Mouse (Mus musculus): ENCODE data around the gene Cd300lf. TPM values are rescaled to one million over a fixed set of nuclear protein-coding genes. Genes with fewer than 3 reads are reported as not detected.

Cd300lf gene
- polyA plus RNA-seq, 1 experiment from 2014 or later: not detected

- Histone ChIP-seq H3K27ac (replicated peaks; ENCODE audit: low read depth, low read length) (no peak overlapping the region), H3K9me3 (replicated peaks; ENCODE audit: control insufficient read depth, low read length) (no peaks in the 10 kb centered on the region), H3K4me2 (ENCODE audit: low read depth, low read length) (no peak overlapping the region), H3K4me3 (ENCODE audit: low read depth, low read length) (no peak overlapping the region), H3K36me3 (replicated peaks; ENCODE audit: control insufficient read depth, insufficient read depth, low read depth, low read length) (no peaks in the 10 kb centered on the region), H3K4me1 (ENCODE audit: control insufficient read depth, insufficient read depth, low read length) (no peaks in the 10 kb centered on the region; the same call in 1 of the 2 replicates), H3K27me3 (ENCODE audit: control insufficient read depth, insufficient read depth, low read length) (no peaks in the 10 kb centered on the region), H3K9ac (replicated peaks; ENCODE audit: low read length) (no peak overlapping the region)
- DNase-seq (ENCODE audit: low spot score): no peak
- WGBS: 84% methylated on average over 8 of the region's 8 CpGs
- ATAC-seq (replicated peaks; ENCODE audit: insufficient number of reproducible peaks, low FRiP score, low TSS enrichment, low read depth): no peak
These were observed 25.6 kb downstream of the Cd300lf start for GRCm38 (mm10) chr11:115108176-115108575.

DNA sequence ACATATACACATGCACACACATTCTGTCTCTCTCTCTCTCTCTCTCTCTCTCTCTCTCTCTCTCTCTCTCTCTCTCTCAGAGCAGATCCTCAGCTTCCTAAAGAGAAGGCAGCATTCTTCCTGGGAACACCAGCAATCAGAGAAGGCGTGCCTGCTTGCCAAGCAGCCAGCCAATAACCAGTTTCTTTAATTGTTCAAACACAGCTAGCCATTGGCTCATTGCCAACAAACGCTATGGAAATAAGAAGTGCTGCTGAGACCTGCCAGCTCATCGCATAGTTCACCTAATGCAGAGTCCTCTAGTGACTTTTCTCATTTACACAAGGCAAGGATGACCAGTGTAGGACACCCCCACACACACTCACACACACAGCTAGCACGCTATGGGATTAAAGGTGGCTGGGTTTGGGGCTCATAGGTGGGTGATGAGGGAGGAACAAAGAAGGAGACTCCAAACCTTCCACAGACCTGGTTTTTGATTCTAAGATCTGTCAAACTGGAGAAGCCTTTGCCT is 26.3 kb downstream of the Cd300lf start:
- H3K4me1 ChIP-seq (ENCODE audit: control insufficient read depth, insufficient read depth, low read length): no peaks in the 10 kb centered on the region; the same call in 1 of the 2 replicates
- no peaks in the 10 kb centered on the region for H3K27me3 ChIP-seq (ENCODE audit: control insufficient read depth, insufficient read depth, low read length)
- DNase-seq (ENCODE audit: low spot score): peak; percentile 24
- ATAC-seq (replicated peaks; ENCODE audit: insufficient number of reproducible peaks, low FRiP score, low TSS enrichment, low read depth): no peak
- no peaks in the 10 kb centered on the region for H3K9me3 ChIP-seq (replicated peaks; ENCODE audit: control insufficient read depth, low read length)
- H3K27ac ChIP-seq (replicated peaks; ENCODE audit: low read depth, low read length): no peak overlapping the region
- H3K9ac ChIP-seq (replicated peaks; ENCODE audit: low read length): no peak overlapping the region
- H3K4me2 ChIP-seq (ENCODE audit: low read depth, low read length): no peak overlapping the region
- H3K36me3 ChIP-seq (replicated peaks; ENCODE audit: control insufficient read depth, insufficient read depth, low read depth, low read length): no peaks in the 10 kb centered on the region
- 51% methylated on average over 4 of the region's 4 CpGs for WGBS
- H3K4me3 ChIP-seq (ENCODE audit: low read depth, low read length): no peak overlapping the region

DNA sequence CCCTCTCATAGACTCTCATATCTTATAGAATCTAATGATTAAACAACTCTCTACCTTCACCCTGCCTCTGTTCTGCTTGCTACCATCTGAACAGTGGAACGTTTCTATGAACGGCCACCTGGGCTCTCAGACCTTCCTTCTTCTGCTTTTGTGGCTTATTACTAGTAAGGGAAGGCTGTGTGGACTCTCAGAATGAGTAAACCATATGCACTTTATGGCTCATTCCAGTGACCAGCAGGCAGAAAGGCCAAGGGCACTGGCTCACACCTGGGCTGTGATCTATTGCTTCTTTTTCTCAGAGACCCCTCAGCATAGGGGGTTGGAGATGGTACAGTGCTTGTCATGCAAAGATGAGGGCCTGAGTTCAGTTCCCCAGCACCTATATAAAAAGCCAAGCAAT is 27.2 kb downstream of the Cd300lf start:
- no peaks in the 10 kb centered on the region for H3K9me3 ChIP-seq (replicated peaks; ENCODE audit: control insufficient read depth, low read length)

GRCm38 (mm10) chr11:115104769-115105563 is 28.8 kb downstream of the Cd300lf start:
- H3K9ac ChIP-seq (replicated peaks; ENCODE audit: low read length): no peak overlapping the region
- no peak for ATAC-seq (replicated peaks; ENCODE audit: insufficient number of reproducible peaks, low FRiP score, low TSS enrichment, low read depth)
- H3K27ac ChIP-seq (replicated peaks; ENCODE audit: low read depth, low read length): no peak overlapping the region
- DNase-seq (ENCODE audit: low spot score): no peak
- no peak overlapping the region for H3K4me3 ChIP-seq (ENCODE audit: low read depth, low read length)
- H3K4me2 ChIP-seq (ENCODE audit: low read depth, low read length): no peak overlapping the region
- WGBS: 44% methylated on average over 8 of the region's 8 CpGs
- H3K27me3 ChIP-seq (ENCODE audit: control insufficient read depth, insufficient read depth, low read length): no peaks in the 10 kb centered on the region
- H3K4me1 ChIP-seq (ENCODE audit: control insufficient read depth, insufficient read depth, low read length): no peaks in the 10 kb centered on the region; the same call in 1 of the 2 replicates
- no peaks in the 10 kb centered on the region for H3K36me3 ChIP-seq (replicated peaks; ENCODE audit: control insufficient read depth, insufficient read depth, low read depth, low read length)
- no peaks in the 10 kb centered on the region for H3K9me3 ChIP-seq (replicated peaks; ENCODE audit: control insufficient read depth, low read length)

More for the DNA sequence above, 27.2 kb downstream of the Cd300lf start:
- H3K27me3 ChIP-seq (ENCODE audit: control insufficient read depth, insufficient read depth, low read length): no peaks in the 10 kb centered on the region
- ATAC-seq (replicated peaks; ENCODE audit: insufficient number of reproducible peaks, low FRiP score, low TSS enrichment, low read depth) (no peak), DNase-seq (ENCODE audit: low spot score) (no peak)
- no peaks in the 10 kb centered on the region for H3K36me3 ChIP-seq (replicated peaks; ENCODE audit: control insufficient read depth, insufficient read depth, low read depth, low read length)
- no peak overlapping the region for H3K9ac ChIP-seq (replicated peaks; ENCODE audit: low read length)
- H3K27ac ChIP-seq (replicated peaks; ENCODE audit: low read depth, low read length): no peak overlapping the region
- no peak overlapping the region for H3K4me3 ChIP-seq (ENCODE audit: low read depth, low read length)
- H3K4me2 ChIP-seq (ENCODE audit: low read depth, low read length): no peak overlapping the region
- no peaks in the 10 kb centered on the region; the same call in 1 of the 2 replicates for H3K4me1 ChIP-seq (ENCODE audit: control insufficient read depth, insufficient read depth, low read length)
- 84% methylated on average over 2 of the region's 2 CpGs for WGBS

DNA sequence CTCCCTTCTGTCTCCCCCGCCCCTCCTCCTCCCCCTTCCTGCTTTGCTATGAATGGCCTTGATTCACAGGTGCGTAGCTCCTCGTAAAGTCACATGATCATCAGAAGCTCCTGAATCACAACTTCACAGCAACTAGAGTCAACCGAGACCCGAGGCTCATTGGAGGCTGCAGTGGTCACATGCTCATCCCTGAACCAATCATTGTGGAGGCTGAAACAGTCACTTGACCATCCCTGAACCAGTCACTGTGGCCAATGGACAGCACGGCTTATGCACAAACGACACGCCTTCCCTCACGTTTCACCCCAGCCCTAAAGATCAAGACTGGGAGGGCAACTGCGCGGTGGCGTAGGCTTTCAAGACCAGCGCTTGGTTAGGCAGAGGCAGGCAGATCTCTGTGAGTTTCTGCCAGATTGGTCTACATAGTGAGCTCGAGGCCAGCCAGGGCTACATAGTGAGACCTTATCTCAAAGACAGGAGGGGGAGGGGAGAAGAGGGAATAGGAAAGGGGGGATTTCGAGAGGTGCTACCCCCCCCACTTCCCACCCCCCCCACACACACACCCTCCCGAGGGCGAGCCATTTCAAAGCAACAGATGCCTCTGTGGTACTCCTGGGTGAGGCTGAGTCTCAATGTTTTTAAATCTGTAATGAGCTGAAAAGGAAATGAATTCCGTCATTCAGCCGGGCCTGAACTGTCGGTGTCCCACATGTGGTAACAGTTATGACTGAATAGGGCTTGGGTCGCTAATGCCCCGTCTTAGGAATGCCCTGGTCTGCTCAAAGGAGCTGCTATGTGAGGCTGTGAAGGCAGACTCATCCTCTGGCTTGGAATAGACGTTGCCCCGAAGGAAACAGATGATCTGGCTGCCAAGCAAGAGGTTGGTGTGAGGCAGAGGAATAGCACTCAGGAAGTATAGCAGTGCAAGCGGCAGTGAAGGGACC is 30.1 kb downstream of the Cd300lf start:
- WGBS: 58% methylated on average over 25 of the region's 25 CpGs
- Histone ChIP-seq H3K4me3 (ENCODE audit: low read depth, low read length) (no peak overlapping the region), H3K9me3 (replicated peaks; ENCODE audit: control insufficient read depth, low read length) (no peaks in the 10 kb centered on the region), H3K36me3 (replicated peaks; ENCODE audit: control insufficient read depth, insufficient read depth, low read depth, low read length) (no peaks in the 10 kb centered on the region), H3K4me2 (ENCODE audit: low read depth, low read length) (no peak overlapping the region), H3K9ac (replicated peaks; ENCODE audit: low read length) (no peak overlapping the region), H3K4me1 (ENCODE audit: control insufficient read depth, insufficient read depth, low read length) (peaks cover 2% of the 10 kb centered on the region; the same call in 1 of the 2 replicates), H3K27me3 (ENCODE audit: control insufficient read depth, insufficient read depth, low read length) (no peaks in the 10 kb centered on the region), H3K27ac (replicated peaks; ENCODE audit: low read depth, low read length) (peak overlapping the region; percentile 56; the same call in 1 of the 2 replicates)
- DNase-seq (ENCODE audit: low spot score) (peak; percentile 78), ATAC-seq (replicated peaks; ENCODE audit: insufficient number of reproducible peaks, low FRiP score, low TSS enrichment, low read depth) (peak; percentile 54)

- Histone ChIP-seq H3K4me1 (ENCODE audit: control insufficient read depth, insufficient read depth, low read length) (peaks cover 2% of the 10 kb centered on the region; the same call in 1 of the 2 replicates), H3K27ac (replicated peaks; ENCODE audit: low read depth, low read length) (no peak overlapping the region), H3K4me3 (ENCODE audit: low read depth, low read length) (no peak overlapping the region), H3K4me2 (ENCODE audit: low read depth, low read length) (no peak overlapping the region), H3K9me3 (replicated peaks; ENCODE audit: control insufficient read depth, low read length) (no peaks in the 10 kb centered on the region), H3K36me3 (replicated peaks; ENCODE audit: control insufficient read depth, insufficient read depth, low read depth, low read length) (no peaks in the 10 kb centered on the region), H3K9ac (replicated peaks; ENCODE audit: low read length) (no peak overlapping the region), H3K27me3 (ENCODE audit: control insufficient read depth, insufficient read depth, low read length) (no peaks in the 10 kb centered on the region)
- ATAC-seq (replicated peaks; ENCODE audit: insufficient number of reproducible peaks, low FRiP score, low TSS enrichment, low read depth) (no peak), DNase-seq (ENCODE audit: low spot score) (no peak)
- 90% methylated on average over 9 of the region's 9 CpGs for WGBS
These were observed 31.7 kb downstream of the Cd300lf start for GRCm38 (mm10) chr11:115102116-115102515.

DNA sequence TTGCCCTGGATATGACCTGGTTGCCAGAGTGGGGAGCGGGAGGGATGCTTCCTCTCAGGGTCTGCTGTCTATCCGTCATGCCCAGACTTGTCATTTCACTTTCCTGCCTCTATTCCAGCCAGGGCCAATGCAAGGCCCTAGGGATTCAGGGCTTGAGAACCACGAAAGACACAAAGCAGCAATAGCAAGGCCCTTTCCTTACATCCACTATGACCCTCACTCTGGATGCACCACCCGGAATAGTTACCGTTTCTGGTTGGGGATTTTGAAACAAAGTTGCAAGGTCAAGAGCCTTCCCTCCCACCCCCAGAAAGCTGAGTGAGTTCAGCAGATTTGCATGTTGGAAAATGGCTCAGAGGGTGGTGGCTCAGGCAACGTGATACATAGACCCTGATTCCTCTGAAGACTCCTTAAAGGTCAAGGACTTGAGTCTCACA is 32.2 kb downstream of the Cd300lf start:
- H3K4me1 ChIP-seq (ENCODE audit: control insufficient read depth, insufficient read depth, low read length): peaks cover 2% of the 10 kb centered on the region; the same call in 1 of the 2 replicates
- H3K27me3 ChIP-seq (ENCODE audit: control insufficient read depth, insufficient read depth, low read length): no peaks in the 10 kb centered on the region
- no peaks in the 10 kb centered on the region for H3K36me3 ChIP-seq (replicated peaks; ENCODE audit: control insufficient read depth, insufficient read depth, low read depth, low read length)
- H3K27ac ChIP-seq (replicated peaks; ENCODE audit: low read depth, low read length): no peak overlapping the region
- H3K4me3 ChIP-seq (ENCODE audit: low read depth, low read length): no peak overlapping the region
- no peaks in the 10 kb centered on the region for H3K9me3 ChIP-seq (replicated peaks; ENCODE audit: control insufficient read depth, low read length)
- no peak overlapping the region for H3K4me2 ChIP-seq (ENCODE audit: low read depth, low read length)
- no peak for ATAC-seq (replicated peaks; ENCODE audit: insufficient number of reproducible peaks, low FRiP score, low TSS enrichment, low read depth)
- no peak for DNase-seq (ENCODE audit: low spot score)
- H3K9ac ChIP-seq (replicated peaks; ENCODE audit: low read length): no peak overlapping the region
- WGBS: 39% methylated on average over 6 of the region's 6 CpGs

Measured in embryonic facial prominence, embryonic 11.5 days (tissue).